Mouse (Mus musculus) megakaryocyte, adult 5-6 weeks (primary cell): ENCODE measurements around the gene Tmem179b. TPM values are rescaled to one million over a fixed set of nuclear protein-coding genes. Genes with fewer than 3 reads are reported as not detected.
"Not testable (repeated sequence)": the region's sequence is repeated elsewhere in the genome, so short reads cannot be mapped to it uniquely, and the experiment has no call there.

ENCODE experiments used
- ATAC-seq: 2 replicates; pipeline ENCODE4 v1.8.0; 2016; ENCODE audit warnings: mild to moderate bottlenecking, inconsistent platforms; ENCODE audit not compliant: poor library complexity, severe bottlenecking
- total RNA-seq, 2 experiments: library from RNA; stranded (forward) in 1 of 2; stranded (reverse) in 1 of 2; fragments of 153-499, 151-499 nt in 1 of 2; fragments of 221-1000, 200-1000 nt in 1 of 2; gene quantifications; 2 replicates each; pipeline versions ENCODE4 v1.2.3 to v1.2.4; 2015 to 2017

The Tmem179b gene
- total RNA-seq, 2 experiments from 2014 or later = 108 to 177 TPM

- peak; percentile 100 for ATAC-seq
Measured at GRCm38 (mm10) chr19:8735389-8736159, 38.7 kb downstream of the Tmem179b start, which contains the start of gene Wdr74. Wdr74 (plus strand) TSS chr19:8735827.

- ATAC-seq = no peak
Measured at GRCm38 (mm10) chr19:8734334-8734733, 39.9 kb downstream of the Tmem179b start.

DNA sequence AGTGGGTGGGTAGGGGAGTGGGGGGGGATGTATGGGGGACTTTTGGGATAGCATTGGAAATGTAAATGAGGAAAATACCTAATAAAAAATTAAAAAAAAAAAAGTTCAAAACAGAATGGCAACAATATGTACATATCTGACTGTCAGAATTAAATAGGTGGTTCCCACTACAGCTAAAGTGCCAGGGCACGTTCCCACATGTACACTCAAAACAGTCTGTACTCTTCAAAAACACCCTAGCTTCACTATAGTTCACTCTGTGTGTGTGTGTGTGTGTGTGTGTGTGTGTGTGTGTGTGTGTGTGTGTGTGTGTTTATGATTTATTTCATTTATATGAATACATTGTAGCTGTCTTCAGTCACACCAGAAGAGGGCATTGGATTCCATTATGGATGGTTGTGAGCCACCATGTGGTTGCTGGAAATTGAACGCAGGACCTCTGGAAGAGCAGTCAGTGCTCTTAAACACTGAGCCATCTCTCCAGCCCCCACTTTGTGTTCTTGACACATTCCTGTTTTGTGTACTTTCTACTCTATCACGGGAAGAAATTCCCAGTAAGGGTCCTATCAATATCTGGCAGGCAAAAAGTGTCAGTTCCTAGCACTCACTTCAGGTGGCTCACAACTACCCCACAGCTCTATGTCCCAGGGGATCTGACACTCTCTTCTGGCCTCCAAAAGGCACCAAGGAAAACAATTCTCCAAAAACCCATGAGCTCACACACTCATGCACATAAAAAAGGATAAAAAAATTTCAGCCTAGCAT is 45.8 kb downstream of the Tmem179b start:
- not testable (repeated sequence) for ATAC-seq

- ATAC-seq = no peak
Measured at GRCm38 (mm10) chr19:8727495-8728114, 46.7 kb downstream of the Tmem179b start.

DNA sequence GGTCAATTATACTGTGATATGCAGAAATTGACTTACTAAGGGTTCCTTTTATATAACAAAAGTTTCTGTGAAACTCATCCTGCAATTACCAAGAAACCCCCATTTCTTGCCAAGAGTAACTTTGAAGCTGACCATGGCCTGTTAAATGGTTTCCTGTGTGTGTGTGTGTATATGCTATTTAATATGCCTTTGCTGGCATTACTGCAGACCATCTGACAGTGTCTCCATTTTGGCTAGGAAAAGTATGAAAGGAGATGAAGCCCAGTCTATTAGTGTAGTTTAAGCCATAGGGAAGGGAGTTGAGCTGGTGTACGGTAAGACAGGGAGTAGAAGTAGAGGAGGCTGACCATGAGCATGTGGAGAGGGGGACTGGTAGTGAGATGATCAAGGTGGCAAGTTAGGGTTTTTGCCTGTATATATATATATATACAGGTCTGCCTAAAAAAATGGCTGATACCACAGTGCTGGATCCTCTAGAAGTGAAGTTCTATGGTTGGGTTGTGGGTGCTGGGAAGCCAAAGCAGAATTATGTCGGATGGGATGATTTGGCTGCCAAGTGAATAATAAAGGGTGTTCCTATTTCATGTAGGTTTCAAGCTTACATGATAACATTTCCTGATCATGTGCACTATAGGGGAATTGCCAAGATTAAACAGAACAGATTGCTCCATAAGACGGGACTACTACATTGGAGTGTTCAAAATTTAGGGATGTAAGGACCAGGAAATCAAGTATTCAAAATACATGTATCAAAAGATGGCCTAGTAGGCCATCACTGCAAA is 47.5 kb downstream of the Tmem179b start:
- no peak for ATAC-seq

DNA sequence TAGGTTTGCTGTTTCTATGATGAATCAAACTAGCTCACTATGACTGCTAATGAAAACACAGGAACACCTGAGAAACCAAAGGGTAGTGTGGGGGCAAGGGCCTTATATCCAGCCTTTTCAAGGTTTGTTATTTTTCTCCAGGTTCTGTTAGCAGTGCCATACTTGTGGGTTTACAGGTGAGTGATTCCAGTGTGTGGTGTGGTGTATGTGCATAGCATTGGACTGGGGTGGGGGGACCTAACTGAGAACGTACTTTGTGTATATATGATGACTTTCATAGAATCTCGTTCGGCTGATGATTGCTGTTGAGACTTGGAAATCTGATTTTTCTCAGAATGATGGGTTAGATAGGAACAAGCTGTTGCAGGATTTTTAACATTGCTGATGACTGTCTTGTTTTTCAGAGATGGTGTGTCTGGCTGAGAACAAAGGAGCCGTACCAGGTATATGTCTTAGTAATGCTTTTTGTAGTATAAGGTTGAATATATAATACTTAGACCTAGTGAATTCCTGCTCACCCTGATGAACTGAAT is 49.1 kb downstream of the Tmem179b start:
- ATAC-seq = no peak

GRCm38 (mm10) chr19:8724392-8724791 is 49.9 kb downstream of the Tmem179b start:
- ATAC-seq = no peak

GRCm38 (mm10) chr19:8723574-8724346 is 50.5 kb downstream of the Tmem179b start:
- ATAC-seq = no peak

GRCm38 (mm10) chr19:8722907-8723573 is 51.2 kb downstream of the Tmem179b start, which contains the start of gene Slc3a2:
Slc3a2 (minus strand) TSS chr19:8723369.
- ATAC-seq = peak; percentile 92

- ATAC-seq = no peak
Measured at GRCm38 (mm10) chr19:8722559-8722906, 51.7 kb downstream of the Tmem179b start.

Other genes with a start within 250 kb of the Tmem179b start
Only the 30 nearest of the 33 such genes appear.
- gene Slc22a6, start 156.4 kb downstream of the Tmem179b start, total RNA-seq (2015) = not detected in 2 replicates
- not detected in 2 replicates for gene Slc22a6, start 156.4 kb downstream of the Tmem179b start, total RNA-seq (2017)
- 0.16 and 0.25 TPM in 2 replicates for gene Chrm1, start 110.7 kb downstream of the Tmem179b start, total RNA-seq (2015)
- 0.04 TPM in 2 replicates for gene Chrm1, start 110.7 kb downstream of the Tmem179b start, total RNA-seq (2017)
- gene Slc3a2, start 51.1 kb downstream of the Tmem179b start, total RNA-seq (2015) = 26.3 and 32.6 TPM in 2 replicates
- 31.6 and 34.1 TPM in 2 replicates for gene Slc3a2, start 51.1 kb downstream of the Tmem179b start, total RNA-seq (2017)
- gene Wdr74, start 38.6 kb downstream of the Tmem179b start, total RNA-seq (2015) = 30.3 and 37.1 TPM in 2 replicates
- gene Wdr74, start 38.6 kb downstream of the Tmem179b start, total RNA-seq (2017) = 38.2 and 38.5 TPM in 2 replicates
- gene 1700092M07Rik, start 33.7 kb downstream of the Tmem179b start, total RNA-seq (2015) = 0.83 TPM in 1 of 2 replicates, not detected in the other
- gene 1700092M07Rik, start 33.7 kb downstream of the Tmem179b start, total RNA-seq (2017) = 1.3 TPM in 1 of 2 replicates, not detected in the other
- 40.9 and 55.3 TPM in 2 replicates for gene Stx5a, start 33.1 kb downstream of the Tmem179b start, total RNA-seq (2015)
- 40.8 and 65.6 TPM in 2 replicates for gene Stx5a, start 33.1 kb downstream of the Tmem179b start, total RNA-seq (2017)
- gene Nxf1, start 17.4 kb downstream of the Tmem179b start, total RNA-seq (2015) = 257 and 292 TPM in 2 replicates
- gene Nxf1, start 17.4 kb downstream of the Tmem179b start, total RNA-seq (2017) = 69.7 and 76.0 TPM in 2 replicates
- gene Tmem223, start 3.5 kb downstream of the Tmem179b start, total RNA-seq (2015) = 28.1 and 36.6 TPM in 2 replicates
- 11.6 and 12.0 TPM in 2 replicates for gene Tmem223, start 3.5 kb downstream of the Tmem179b start, total RNA-seq (2017)
- 5.1 and 6.2 TPM in 2 replicates for gene Taf6l, start 11.9 kb upstream of the Tmem179b start, total RNA-seq (2015)
- 8.9 and 9.8 TPM in 2 replicates for gene Taf6l, start 11.9 kb upstream of the Tmem179b start, total RNA-seq (2017)
- gene Polr2g, start 24.1 kb upstream of the Tmem179b start, total RNA-seq (2015) = 124 and 125 TPM in 2 replicates
- gene Polr2g, start 24.1 kb upstream of the Tmem179b start, total RNA-seq (2017) = 54.1 and 58.2 TPM in 2 replicates
- gene Zbtb3, start 28.1 kb upstream of the Tmem179b start, total RNA-seq (2015) = 0.62 and 2.3 TPM in 2 replicates
- 1.8 and 2.5 TPM in 2 replicates for gene Zbtb3, start 28.1 kb upstream of the Tmem179b start, total RNA-seq (2017)
- 28.6 and 31.0 TPM in 2 replicates for gene Ttc9c, start 44.9 kb upstream of the Tmem179b start, total RNA-seq (2015)
- 53.6 and 63.7 TPM in 2 replicates for gene Ttc9c, start 44.9 kb upstream of the Tmem179b start, total RNA-seq (2017)
- gene Hnrnpul2, start 45.5 kb upstream of the Tmem179b start, total RNA-seq (2015) = 52.3 and 56.0 TPM in 2 replicates
- 72.8 and 94.4 TPM in 2 replicates for gene Hnrnpul2, start 45.5 kb upstream of the Tmem179b start, total RNA-seq (2017)
- gene AC129217.1, start 55.3 kb upstream of the Tmem179b start, total RNA-seq (2015) = not detected in 2 replicates
- 1.8 and 5.9 TPM in 2 replicates for gene AC129217.1, start 55.3 kb upstream of the Tmem179b start, total RNA-seq (2017)
- 84.8 and 97.8 TPM in 2 replicates for gene Bscl2, start 63.0 kb upstream of the Tmem179b start, total RNA-seq (2015)
- gene Bscl2, start 63.0 kb upstream of the Tmem179b start, total RNA-seq (2017) = 48.1 and 49.6 TPM in 2 replicates
- gene Gng3, start 64.7 kb upstream of the Tmem179b start, total RNA-seq (2015) = 0.16 TPM in 1 of 2 replicates, not detected in the other
- gene Gng3, start 64.7 kb upstream of the Tmem179b start, total RNA-seq (2017) = not detected in 2 replicates
- gene Lrrn4cl, start 76.3 kb upstream of the Tmem179b start, total RNA-seq (2015) = 0.16 and 0.55 TPM in 2 replicates
- gene Lrrn4cl, start 76.3 kb upstream of the Tmem179b start, total RNA-seq (2017) = 0.12 TPM in 1 of 2 replicates, not detected in the other
- gene Ubxn1, start 97.0 kb upstream of the Tmem179b start, total RNA-seq (2015) = 63.2 and 66.8 TPM in 2 replicates
- 149 and 168 TPM in 2 replicates for gene Ubxn1, start 97.0 kb upstream of the Tmem179b start, total RNA-seq (2017)
- gene Uqcc3, start 106.5 kb upstream of the Tmem179b start, total RNA-seq (2015) = 39.9 and 41.9 TPM in 2 replicates
- gene Uqcc3, start 106.5 kb upstream of the Tmem179b start, total RNA-seq (2017) = 58.1 and 75.6 TPM in 2 replicates
- gene Lbhd1, start 109.3 kb upstream of the Tmem179b start, total RNA-seq (2015) = 29.0 and 50.8 TPM in 2 replicates
- gene Lbhd1, start 109.3 kb upstream of the Tmem179b start, total RNA-seq (2017) = 5.2 and 7.5 TPM in 2 replicates
- gene Gm49403, start 109.5 kb upstream of the Tmem179b start, total RNA-seq (2015) = not detected in 2 replicates
- not detected in 2 replicates for gene Gm49403, start 109.5 kb upstream of the Tmem179b start, total RNA-seq (2017)
- 43.9 and 64.0 TPM in 2 replicates for gene 1810009A15Rik, start 114.4 kb upstream of the Tmem179b start, total RNA-seq (2015)
- 61.2 and 66.3 TPM in 2 replicates for gene 1810009A15Rik, start 114.4 kb upstream of the Tmem179b start, total RNA-seq (2017)
- gene Gm49416, start 114.5 kb upstream of the Tmem179b start, total RNA-seq (2015) = 0.27 TPM in 1 of 2 replicates, not detected in the other
- gene Gm49416, start 114.5 kb upstream of the Tmem179b start, total RNA-seq (2017) = 0.85 TPM in 1 of 2 replicates, not detected in the other
- 9.1 and 9.3 TPM in 2 replicates for gene Ints5, start 118.5 kb upstream of the Tmem179b start, total RNA-seq (2015)
- 10.2 and 11.3 TPM in 2 replicates for gene Ints5, start 118.5 kb upstream of the Tmem179b start, total RNA-seq (2017)
- gene Ganab, start 123.6 kb upstream of the Tmem179b start, total RNA-seq (2015) = 69.0 and 71.3 TPM in 2 replicates
- gene Ganab, start 123.6 kb upstream of the Tmem179b start, total RNA-seq (2017) = 51.7 and 58.4 TPM in 2 replicates
- gene B3gat3, start 145.9 kb upstream of the Tmem179b start, total RNA-seq (2015) = 19.5 and 23.3 TPM in 2 replicates
- gene B3gat3, start 145.9 kb upstream of the Tmem179b start, total RNA-seq (2017) = 28.9 and 29.8 TPM in 2 replicates
- 1.4 and 1.8 TPM in 2 replicates for gene Rom1, start 154.9 kb upstream of the Tmem179b start, total RNA-seq (2015)
- 0.81 and 3.2 TPM in 2 replicates for gene Rom1, start 154.9 kb upstream of the Tmem179b start, total RNA-seq (2017)
- 17.1 and 18.0 TPM in 2 replicates for gene Eml3, start 155.1 kb upstream of the Tmem179b start, total RNA-seq (2015)
- 29.3 and 32.0 TPM in 2 replicates for gene Eml3, start 155.1 kb upstream of the Tmem179b start, total RNA-seq (2017)
- 47.3 and 53.3 TPM in 2 replicates for gene Mta2, start 167.4 kb upstream of the Tmem179b start, total RNA-seq (2015)
- 98.8 and 106 TPM in 2 replicates for gene Mta2, start 167.4 kb upstream of the Tmem179b start, total RNA-seq (2017)
- gene Tut1, start 179.4 kb upstream of the Tmem179b start, total RNA-seq (2015) = 1.7 and 2.9 TPM in 2 replicates
- gene Tut1, start 179.4 kb upstream of the Tmem179b start, total RNA-seq (2017) = 8.8 and 9.9 TPM in 2 replicates